Mouse (Mus musculus) forebrain, embryonic 12.5 days (tissue): ENCODE measurements around the gene Ccnt2. TPM values are rescaled to one million over a fixed set of nuclear protein-coding genes. Genes with fewer than 3 reads are reported as not detected.

ENCODE experiments used
- ATAC-seq: fragments of 200-750 bp; cut with Nextera tagmentation; 2 replicates; pipeline ENCODE4 v1.8.0; 2017; ENCODE audit warnings: moderate TSS enrichment; ENCODE audit not compliant: low FRiP score
- H3K27ac ChIP-seq: fragments of 300-500 bp; sonication (generic); 2 replicates; pipeline ENCODE4 v1.5.1; 2016; ENCODE audit warnings: mild to moderate bottlenecking
- H3K27me3 ChIP-seq: fragments of 300-500 bp; sonication (generic); 2 replicates; pipeline ENCODE4 v1.6.1; 2016; ENCODE audit warnings: mild to moderate bottlenecking
- H3K36me3 ChIP-seq: fragments of 300-500 bp; sonication (generic); replicated peaks from 2 replicates; pipeline ENCODE4 v1.6.1; 2016; ENCODE audit warnings: mild to moderate bottlenecking
- H3K4me1 ChIP-seq: fragments of 300-500 bp; sonication (generic); 2 replicates; pipeline ENCODE4 v1.6.1; 2016
- H3K4me2 ChIP-seq: fragments of 300-500 bp; sonication (generic); 2 replicates; pipeline ENCODE4 v1.6.1; 2016; ENCODE audit warnings: mild to moderate bottlenecking, moderate library complexity
- H3K4me3 ChIP-seq: fragments of 300-500 bp; sonication (generic); replicated peaks from 2 replicates; pipeline ENCODE4 v1.5.1; 2016; ENCODE audit warnings: mild to moderate bottlenecking
- H3K9ac ChIP-seq: fragments of 300-500 bp; sonication (generic); 2 replicates; pipeline ENCODE4 v1.6.1; 2016; ENCODE audit warnings: mild to moderate bottlenecking
- H3K9me3 ChIP-seq: fragments of 300-500 bp; sonication (generic); 2 replicates; pipeline ENCODE4 v1.6.1; 2016
- WGBS: fragments of 180-500 bp; shearing (Covaris S2); methylation state at CpG from one replicate; pipeline ENCODE4 v1.1.7; 2016; 5-methylcytosine and 5-hydroxymethylcytosine counted together
- polyA plus RNA-seq: library from polyadenylated mRNA; unstranded; fragments of >200 nt; fragmentation: Nextera tagmentation; extraction: Ambion mirVana; gene quantifications from 2 replicates; pipeline ENCODE4 v1.2.1, GENCODE M21; 2016

Ccnt2 gene
- polyA plus RNA-seq, 1 experiment from 2014 or later, result 119 TPM

- no peaks in the 10 kb centered on the region for H3K27me3 ChIP-seq
- no peak for ATAC-seq
- no peaks in the 10 kb centered on the region for H3K4me1 ChIP-seq
- H3K27ac ChIP-seq, result no peak within 1 kb of the TSS
- no peaks in the 10 kb centered on the region for H3K36me3 ChIP-seq
- WGBS, result 81% methylated on average over 14 of the region's 14 CpGs
- H3K9me3 ChIP-seq, result no peaks in the 10 kb centered on the region
- H3K4me2 ChIP-seq, result no peak within 1 kb of the TSS
- no peak within 1 kb of the TSS for H3K4me3 ChIP-seq
- no peak within 1 kb of the TSS for H3K9ac ChIP-seq
Observed at GRCm38 (mm10) chr1:127854486-127855222, 80.7 kb downstream of the Ccnt2 start, which contains the start of gene Map3k19. Map3k19 (minus strand) TSS chr1:127855031.

Other genes with a start within 250 kb of the Ccnt2 start
- 29.9 and 31.0 TPM in 2 replicates for gene Tmem163, start 94.6 kb upstream of the Ccnt2 start, polyA plus RNA-seq
- 0.15 and 0.20 TPM in 2 replicates for gene Acmsd, start 44.8 kb upstream of the Ccnt2 start, polyA plus RNA-seq
- gene Map3k19, start 80.9 kb downstream of the Ccnt2 start, polyA plus RNA-seq, result 0.17 and 0.27 TPM in 2 replicates
- gene Rab3gap1, start 94.6 kb downstream of the Ccnt2 start, polyA plus RNA-seq, result 19.1 and 19.7 TPM in 2 replicates